Mouse (Mus musculus) T-cell, adult 66 days (primary cell): ENCODE measurements around the gene Hif1an. TPM values are rescaled to one million over a fixed set of nuclear protein-coding genes. Genes with fewer than 3 reads are reported as not detected.

Source experiments
- total RNA-seq, 2 experiments: library from RNA; stranded (reverse); gene quantifications; 3 replicates in 1 of 2; 4 replicates in 1 of 2; pipeline ENCODE4 v1.2.4; 2023

Hif1an gene
- total RNA-seq, result 10 to 100 TPM; 61.8 to 64.2 TPM

DNA sequence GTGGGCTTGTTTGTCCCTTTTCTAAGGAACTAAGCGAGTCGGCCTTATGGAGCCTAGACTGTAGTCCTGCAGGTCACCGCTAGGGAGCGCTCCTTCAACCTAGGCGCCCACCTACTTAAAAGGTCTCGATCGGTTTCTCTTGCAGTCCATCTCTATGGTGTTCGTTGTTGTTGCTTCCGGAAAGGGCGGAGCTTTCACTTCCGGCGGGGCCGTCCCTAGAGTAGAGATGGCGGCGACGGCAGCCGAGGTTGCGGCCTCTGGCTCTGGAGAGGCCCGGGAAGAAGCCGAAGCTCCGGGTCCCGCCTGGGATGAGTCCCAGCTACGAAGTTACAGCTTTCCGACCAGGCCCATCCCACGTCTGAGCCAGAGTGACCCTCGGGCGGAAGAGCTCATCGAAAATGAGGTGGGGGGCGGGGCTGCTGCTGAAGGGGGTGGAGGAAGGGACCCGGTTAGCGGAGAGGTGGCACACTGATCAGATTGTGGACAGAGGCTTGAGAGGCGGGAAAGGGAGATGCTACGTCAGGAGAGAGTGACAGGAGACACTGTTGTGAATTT, at the start of gene Hif1an:
Gene Hif1an (plus strand): TSS at position 199 of the 555 bp plus-strand sequence.

DNA sequence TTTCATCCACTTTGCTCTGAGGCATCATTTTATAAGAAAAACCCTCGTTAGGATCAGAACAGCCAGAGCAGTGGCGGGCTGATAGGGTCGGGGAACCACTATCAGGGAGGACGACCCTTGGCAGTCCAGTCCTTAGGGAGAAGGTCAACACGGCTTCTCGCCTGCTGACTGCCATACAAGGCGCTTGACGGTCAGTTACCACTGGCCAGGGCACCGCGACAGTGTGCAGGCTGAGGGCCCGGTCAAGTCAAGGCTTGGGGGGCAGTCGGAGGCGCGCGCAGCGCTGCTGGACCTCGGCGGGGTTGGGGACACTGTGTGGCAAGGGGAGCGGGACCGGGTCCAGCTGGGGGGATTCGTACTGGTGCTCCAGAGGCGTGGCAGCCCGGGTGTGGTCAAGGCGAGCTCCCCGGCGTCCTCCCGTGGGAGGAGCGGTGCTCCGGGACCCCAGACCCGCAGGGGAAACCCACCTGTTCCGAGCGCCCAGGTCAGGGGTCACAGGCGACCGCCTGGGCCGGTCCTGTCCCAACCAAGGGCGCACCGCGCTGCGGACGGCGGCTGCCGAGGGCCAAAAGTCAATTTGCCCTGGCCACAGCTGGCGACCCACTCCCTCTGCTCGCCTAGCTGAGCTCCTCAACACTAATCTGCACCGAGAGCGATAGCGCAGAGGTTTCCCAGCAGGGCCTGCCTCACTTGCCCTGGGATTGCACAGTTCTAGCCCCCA, 17.2 kb upstream of the Hif1an start, which contains the start of gene Sec31b:
Gene Sec31b (minus strand): TSS at position 544 of the 721 bp plus-strand sequence.

DNA sequence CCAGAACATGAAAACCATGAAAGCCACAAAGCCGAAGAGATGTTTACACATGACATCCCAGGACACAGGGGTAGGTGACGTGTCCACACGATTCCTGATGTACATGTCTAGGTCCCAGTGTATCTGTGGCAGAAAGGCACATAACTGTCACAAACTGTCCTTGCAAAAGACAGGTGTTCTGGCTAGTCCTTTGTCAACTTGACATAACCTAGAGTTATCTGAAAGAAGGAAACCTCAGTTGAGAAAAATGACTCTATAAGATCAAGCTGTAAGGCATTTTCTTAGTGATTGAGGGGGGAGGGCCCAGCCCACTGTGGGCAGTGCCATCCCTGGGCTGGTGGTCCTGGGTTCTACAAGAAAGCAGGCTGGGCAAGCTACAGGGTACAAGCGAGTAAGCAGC, 9.9 kb upstream of the Hif1an start, which contains the start of gene Gm20538:
Gene Gm20538 (minus strand): TSS at position 101 of the 400 bp plus-strand sequence.

DNA sequence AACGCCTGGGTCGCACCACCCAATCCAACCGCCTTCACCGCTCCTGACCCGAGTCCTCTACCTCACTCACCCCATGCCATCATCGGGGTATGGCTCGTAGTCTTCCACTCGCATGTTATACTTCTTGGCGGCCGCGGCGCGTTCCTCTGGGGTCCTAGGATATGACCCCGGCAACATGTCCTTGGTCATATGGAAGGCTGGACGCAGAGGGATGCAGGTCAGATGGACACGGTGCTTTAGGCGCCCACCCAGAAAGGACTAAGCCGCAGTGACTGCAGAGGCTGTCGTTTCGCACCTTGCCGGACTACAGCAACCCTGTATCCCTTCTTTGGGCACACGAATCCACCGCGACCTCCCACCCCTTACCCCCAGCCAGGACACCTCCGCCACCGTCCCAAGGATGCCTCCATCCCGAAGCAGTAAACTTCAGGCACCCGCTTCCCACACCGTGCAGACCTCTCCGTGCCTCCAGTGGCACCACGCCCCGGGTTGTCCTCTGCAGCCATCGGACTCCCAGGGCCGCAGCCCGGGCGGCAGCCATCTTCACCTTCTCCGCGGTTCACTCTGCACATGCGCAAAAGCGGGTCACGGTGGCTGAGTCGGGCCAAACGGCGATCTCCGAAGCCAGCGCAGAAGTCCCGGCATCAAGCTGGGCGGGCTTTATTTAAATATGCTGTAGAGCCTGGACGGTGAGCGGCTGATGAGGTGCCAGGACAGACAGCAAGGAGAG, 7.6 kb upstream of the Hif1an start, which contains the start of gene Ndufb8:
Gene Ndufb8 (minus strand): TSS at position 580 of the 730 bp plus-strand sequence.

Other genes with a start within 250 kb of the Hif1an start
- under 1 TPM; 0.71 to 0.82 TPM for gene Scd4, start 229.8 kb upstream of the Hif1an start, total RNA-seq
- gene Scd1, start 155.0 kb upstream of the Hif1an start, total RNA-seq, result 1 to 10 TPM; 2.8 to 4.0 TPM
- not detected for gene Wnt8b, start 69.4 kb upstream of the Hif1an start, total RNA-seq
- 1 to 10 TPM; 1.8 to 3.1 TPM for gene Sec31b, start 17.0 kb upstream of the Hif1an start, total RNA-seq
- not detected for gene Gm20538, start 10.0 kb upstream of the Hif1an start, total RNA-seq
- 100 to 1,000 TPM; 108 to 118 TPM for gene Ndufb8, start 7.4 kb upstream of the Hif1an start, total RNA-seq
- not detected for gene Pax2, start 193.2 kb downstream of the Hif1an start, total RNA-seq